Mouse (Mus musculus): ENCODE data around the gene Olfr675. TPM values are rescaled to one million over a fixed set of nuclear protein-coding genes. Genes with fewer than 3 reads are reported as not detected.
A peak's percentile ranks its signal among the peaks of the same experiment; 100 is the strongest.
"Not testable (repeated sequence)": the region's sequence is repeated elsewhere in the genome, so short reads cannot be mapped to it uniquely, and the experiment has no call there.

Gene Olfr675
- not detected in 2 replicates for total RNA-seq (2014; rRNA removed; ENCODE audit: low replicate concordance)
- not detected in 2 replicates for polyA plus RNA-seq (2015; fragmentation: Nextera tagmentation; extraction: Ambion mirVana)

GRCm38 (mm10) chr7:105028360-105028759, at the start of gene Olfr675:
TSS of gene Olfr675 (minus strand) at chr7:105028460.
- Histone ChIP-seq H3K27me3 (ENCODE audit: control insufficient read depth, insufficient read depth, low read length) (no peaks in the 10 kb centered on the region), H3K4me2 (ENCODE audit: low read depth, low read length) (no peak within 1 kb of the TSS), H3K36me3 (replicated peaks; ENCODE audit: control insufficient read depth, insufficient read depth, low read length) (no peaks in the 10 kb centered on the region), H3K4me1 (ENCODE audit: control insufficient read depth, insufficient read depth) (no peaks in the 10 kb centered on the region), H3K4me3 (ENCODE audit: low read depth, low read length) (no peak within 1 kb of the TSS), H3K9me3 (replicated peaks; ENCODE audit: control insufficient read depth, low read length) (no peaks in the 10 kb centered on the region), H3K27ac (ENCODE audit: low read depth) (no peak within 1 kb of the TSS), H3K9ac (replicated peaks; ENCODE audit: low read depth, low read length) (no peak within 1 kb of the TSS)
- DNase-seq (ENCODE audit: low spot score) (no peak), ATAC-seq (ENCODE audit: insufficient read depth, low read depth) (no peak)
- TF ChIP-seq CTCF (IDR thresholded peaks at IDR 0.05; ENCODE audit: low read depth) (no peak), EP300 (IDR thresholded peaks at IDR 0.05; ENCODE audit: low read depth) (no peak)
- 48% methylated on average over 1 of the region's 1 CpGs for WGBS

GRCm38 (mm10) chr7:105064175-105064574, 35.9 kb upstream of the Olfr675 start, which contains the start of gene Olfr678:
TSS of gene Olfr678 (plus strand) at chr7:105064475.
- WGBS: 71% methylated on average over 1 of the region's 1 CpGs
- DNase-seq (ENCODE audit: low spot score) (no peak), ATAC-seq (ENCODE audit: insufficient read depth, low read depth) (no peak)
- H3K4me1 ChIP-seq (ENCODE audit: control insufficient read depth, insufficient read depth): no peaks in the 10 kb centered on the region
- no peaks in the 10 kb centered on the region for H3K36me3 ChIP-seq (replicated peaks; ENCODE audit: control insufficient read depth, insufficient read depth, low read length)
- H3K27me3 ChIP-seq (ENCODE audit: control insufficient read depth, insufficient read depth, low read length): no peaks in the 10 kb centered on the region
- no peak within 1 kb of the TSS for H3K4me3 ChIP-seq (ENCODE audit: low read depth, low read length)
- H3K27ac ChIP-seq (ENCODE audit: low read depth): no peak within 1 kb of the TSS
- TF ChIP-seq EP300 (IDR thresholded peaks at IDR 0.05; ENCODE audit: low read depth) (no peak), CTCF (IDR thresholded peaks at IDR 0.05; ENCODE audit: low read depth) (no peak)
- H3K4me2 ChIP-seq (ENCODE audit: low read depth, low read length): no peak within 1 kb of the TSS
- H3K9me3 ChIP-seq (replicated peaks; ENCODE audit: control insufficient read depth, low read length): no peaks in the 10 kb centered on the region
- H3K9ac ChIP-seq (replicated peaks; ENCODE audit: low read depth, low read length): no peak within 1 kb of the TSS

- Histone ChIP-seq H3K4me3 (ENCODE audit: low read depth, low read length) (no peak overlapping the region), H3K27me3 (ENCODE audit: control insufficient read depth, insufficient read depth, low read length) (no peaks in the 10 kb centered on the region), H3K9me3 (replicated peaks; ENCODE audit: control insufficient read depth, low read length) (no peaks in the 10 kb centered on the region), H3K4me1 (ENCODE audit: control insufficient read depth, insufficient read depth) (no peaks in the 10 kb centered on the region), H3K4me2 (ENCODE audit: low read depth, low read length) (no peak overlapping the region), H3K27ac (ENCODE audit: low read depth) (no peak overlapping the region), H3K36me3 (replicated peaks; ENCODE audit: control insufficient read depth, insufficient read depth, low read length) (no peaks in the 10 kb centered on the region), H3K9ac (replicated peaks; ENCODE audit: low read depth, low read length) (no peak overlapping the region)
- TF ChIP-seq EP300 (IDR thresholded peaks at IDR 0.05; ENCODE audit: low read depth) (no peak), CTCF (IDR thresholded peaks at IDR 0.05; ENCODE audit: low read depth) (no peak)
- no peak for DNase-seq (ENCODE audit: low spot score)
- ATAC-seq (ENCODE audit: insufficient read depth, low read depth): no peak
These were observed 30.7 kb upstream of the Olfr675 start for GRCm38 (mm10) chr7:105058951-105059350.

DNA sequence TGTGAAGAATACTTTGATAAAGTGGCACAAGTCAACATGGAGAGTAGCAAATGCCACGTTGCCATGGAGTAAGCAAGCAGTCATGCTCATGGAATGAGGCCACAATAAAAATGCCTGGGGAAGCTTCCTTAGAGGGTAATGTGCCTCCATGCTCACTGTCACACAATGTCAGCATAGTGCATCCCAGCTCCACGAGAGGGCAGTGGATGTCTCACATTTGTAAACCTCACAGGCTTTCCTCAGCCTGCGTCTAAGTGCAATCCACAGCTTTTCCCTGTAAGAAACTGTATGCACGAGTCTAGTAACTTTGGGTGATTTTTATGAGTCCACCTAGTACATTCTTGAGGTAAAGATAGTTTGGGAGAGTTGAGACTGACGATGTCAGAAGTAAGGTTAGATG, 5.6 kb upstream of the Olfr675 start:
- not testable (repeated sequence) for ATAC-seq (ENCODE audit: insufficient read depth, low read depth); H3K27me3 ChIP-seq (ENCODE audit: control insufficient read depth, insufficient read depth, low read length); H3K4me2 ChIP-seq (ENCODE audit: low read depth, low read length); DNase-seq (ENCODE audit: low spot score); H3K27ac ChIP-seq (ENCODE audit: low read depth); H3K9me3 ChIP-seq (replicated peaks; ENCODE audit: control insufficient read depth, low read length); H3K36me3 ChIP-seq (replicated peaks; ENCODE audit: control insufficient read depth, insufficient read depth, low read length); H3K4me3 ChIP-seq (ENCODE audit: low read depth, low read length); H3K9ac ChIP-seq (replicated peaks; ENCODE audit: low read depth, low read length); H3K4me1 ChIP-seq (ENCODE audit: control insufficient read depth, insufficient read depth)
- peak; percentile 15; the same call in 1 of the 2 replicates for TF ChIP-seq CTCF (IDR thresholded peaks at IDR 0.05; ENCODE audit: low read depth)
- WGBS: 48% methylated on average over 5 of the region's 5 CpGs

- H3K9me3 ChIP-seq (replicated peaks; ENCODE audit: control insufficient read depth, low read length): no peaks in the 10 kb centered on the region
- H3K4me1 ChIP-seq (ENCODE audit: control insufficient read depth, insufficient read depth): no peaks in the 10 kb centered on the region
- H3K4me3 ChIP-seq (ENCODE audit: low read depth, low read length): no peak within 1 kb of the TSS
- H3K27ac ChIP-seq (ENCODE audit: low read depth): no peak within 1 kb of the TSS
- DNase-seq (ENCODE audit: low spot score): no peak
- no peaks in the 10 kb centered on the region for H3K36me3 ChIP-seq (replicated peaks; ENCODE audit: control insufficient read depth, insufficient read depth, low read length)
- TF ChIP-seq EP300 (IDR thresholded peaks at IDR 0.05; ENCODE audit: low read depth): no peak
- no peak for TF ChIP-seq CTCF (IDR thresholded peaks at IDR 0.05; ENCODE audit: low read depth)
- no peak for ATAC-seq (ENCODE audit: insufficient read depth, low read depth)
- no peak within 1 kb of the TSS for H3K4me2 ChIP-seq (ENCODE audit: low read depth, low read length)
- H3K27me3 ChIP-seq (ENCODE audit: control insufficient read depth, insufficient read depth, low read length): no peaks in the 10 kb centered on the region
- H3K9ac ChIP-seq (replicated peaks; ENCODE audit: low read depth, low read length): no peak within 1 kb of the TSS
These were observed 4.1 kb upstream of the Olfr675 start, which contains the start of gene Olfr676 for GRCm38 (mm10) chr7:105032398-105032797. TSS of gene Olfr676 (plus strand) at chr7:105032698.

GRCm38 (mm10) chr7:105022530-105022929, 5.7 kb downstream of the Olfr675 start:
- Histone ChIP-seq H3K27ac (ENCODE audit: low read depth) (no peak overlapping the region), H3K9ac (replicated peaks; ENCODE audit: low read depth, low read length) (no peak overlapping the region), H3K9me3 (replicated peaks; ENCODE audit: control insufficient read depth, low read length) (no peaks in the 10 kb centered on the region), H3K4me2 (ENCODE audit: low read depth, low read length) (no peak overlapping the region), H3K4me3 (ENCODE audit: low read depth, low read length) (no peak overlapping the region), H3K36me3 (replicated peaks; ENCODE audit: control insufficient read depth, insufficient read depth, low read length) (no peaks in the 10 kb centered on the region), H3K4me1 (ENCODE audit: control insufficient read depth, insufficient read depth) (no peaks in the 10 kb centered on the region), H3K27me3 (ENCODE audit: control insufficient read depth, insufficient read depth, low read length) (no peaks in the 10 kb centered on the region)
- WGBS: 64% methylated on average over 1 of the region's 1 CpGs
- TF ChIP-seq CTCF (IDR thresholded peaks at IDR 0.05; ENCODE audit: low read depth) (peak; percentile 31; the same call in 1 of the 2 replicates), EP300 (IDR thresholded peaks at IDR 0.05; ENCODE audit: low read depth) (no peak)
- no peak for DNase-seq (ENCODE audit: low spot score)
- ATAC-seq (ENCODE audit: insufficient read depth, low read depth): no peak

Measured in heart, postnatal 0 days (tissue).